Mouse (Mus musculus) macrophage (primary cell): ENCODE results near the gene Vamp1. TPM values are rescaled to one million over a fixed set of nuclear protein-coding genes. Genes with fewer than 3 reads are reported as not detected.
A peak's percentile ranks its signal among the peaks of the same experiment; 100 is the strongest.

ENCODE experiments used
- H3K27ac ChIP-seq: fragments of 350-480 bp; formaldehyde crosslinking; 2 replicates; pipeline ENCODE4 v1.9.0; 2021
- H3K36me3 ChIP-seq: fragments of 350-480 bp; formaldehyde crosslinking; 2 replicates; pipeline ENCODE4 v1.9.0; 2021; ENCODE audit errors: inconsistent target
- H3K4me3 ChIP-seq: fragments of 350-480 bp; formaldehyde crosslinking; 2 replicates; pipeline ENCODE4 v1.9.0; 2021; ENCODE audit errors: inconsistent target
- H3K79me2 ChIP-seq: fragments of 350-480 bp; formaldehyde crosslinking; 2 replicates; pipeline ENCODE4 v1.9.0; 2021; ENCODE audit errors: inconsistent target
- WGBS: methylation state at CpG from one replicate; pipeline ENCODE4 v1.1.7; 2026; ENCODE audit warnings: inconsistent platforms; ENCODE audit not compliant: missing documents; 5-methylcytosine and 5-hydroxymethylcytosine counted together
- polyA plus RNA-seq: library from polyadenylated mRNA; stranded (reverse); fragments of 250-400 nt; gene quantifications from 3 replicates; pipeline ENCODE4 v1.2.4, GENCODE M21; 2018; ENCODE audit warnings: inconsistent platforms

Vamp1 gene
- polyA plus RNA-seq, 1 experiment from 2014 or later: 6.3 TPM

DNA sequence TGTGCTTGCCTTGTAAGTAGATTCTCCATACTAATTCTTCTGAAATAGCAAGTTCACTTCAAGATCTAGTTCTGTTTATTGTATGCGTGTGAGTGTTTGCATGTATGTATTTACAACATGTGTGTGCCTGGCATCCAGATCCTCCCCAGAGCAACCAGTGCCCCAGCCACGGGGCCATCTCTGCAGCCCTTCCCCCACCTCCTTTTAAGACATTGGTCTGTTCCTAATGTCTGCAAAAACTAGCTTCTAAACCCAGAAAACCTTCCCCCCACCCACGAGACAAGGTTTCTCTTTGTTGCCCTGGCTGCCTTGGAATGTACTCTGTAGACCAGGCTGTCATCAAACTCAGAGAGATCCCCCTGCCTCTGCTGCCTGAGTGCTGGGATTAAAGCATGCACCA, 7.2 kb downstream of the Vamp1 start:
- Histone ChIP-seq H3K79me2 (no peaks in the 10 kb centered on the region; the same call in 1 of the 2 replicates), H3K36me3 (peaks cover 52% of the 10 kb centered on the region), H3K4me3 (no peak overlapping the region), H3K27ac (no peak overlapping the region)
- 61% methylated on average over 3 of the region's 3 CpGs for WGBS

DNA sequence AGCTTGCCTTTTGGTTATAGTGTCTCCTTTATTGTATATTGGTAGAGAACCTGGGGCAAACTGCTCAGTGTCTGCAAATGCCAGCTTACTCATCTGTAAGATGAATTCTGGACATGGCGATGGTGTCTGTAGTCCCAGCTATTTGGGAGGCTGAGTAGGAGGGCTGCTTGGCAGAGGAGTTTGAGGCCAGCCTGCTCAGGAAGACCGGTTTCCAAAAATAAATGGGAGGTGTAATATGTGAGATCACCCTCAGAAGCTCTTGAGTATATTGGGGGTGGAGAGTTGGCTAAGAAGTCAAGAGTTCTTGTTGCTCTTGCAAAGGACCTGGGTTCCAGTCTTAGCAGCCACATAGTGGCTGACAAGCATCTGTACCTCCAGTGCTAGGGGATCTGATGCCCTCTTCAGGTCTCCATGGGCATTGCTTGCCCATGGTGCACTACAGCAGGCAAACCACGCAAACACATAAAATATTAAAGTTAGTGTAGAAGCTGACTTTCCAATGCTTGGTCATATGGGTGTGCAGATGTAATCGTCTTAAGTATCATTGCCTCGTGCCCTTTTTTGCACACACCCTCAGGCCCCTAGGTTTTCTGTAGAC, 10.3 kb downstream of the Vamp1 start:
- Histone ChIP-seq H3K4me3 (no peak overlapping the region), H3K36me3 (peaks cover 69% of the 10 kb centered on the region), H3K27ac (no peak overlapping the region), H3K79me2 (no peaks in the 10 kb centered on the region)
- 90% methylated on average over 5 of the region's 5 CpGs for WGBS

DNA sequence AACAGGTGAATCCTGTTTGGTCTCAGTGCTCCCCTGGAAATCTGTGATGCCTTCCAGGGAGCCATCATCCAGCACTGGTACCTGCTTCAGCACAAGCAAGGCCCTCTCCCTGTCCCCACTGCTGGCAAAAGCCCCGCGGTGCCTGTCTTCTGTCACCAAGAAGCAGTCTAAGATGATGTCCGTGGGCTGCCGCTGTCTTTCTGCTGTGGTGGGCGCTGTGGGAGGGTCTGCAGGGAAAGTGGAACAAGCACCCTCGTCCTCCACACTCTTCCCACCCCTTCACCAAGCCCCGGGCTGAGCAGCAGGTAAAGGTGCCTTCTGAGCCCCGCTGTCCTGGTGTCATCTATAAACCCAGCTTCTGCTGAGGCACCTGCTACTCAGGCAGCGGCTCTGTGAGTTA, 15.2 kb downstream of the Vamp1 start:
- Histone ChIP-seq H3K4me3 (no peak overlapping the region; the same call in 1 of the 2 replicates), H3K36me3 (peaks cover 41% of the 10 kb centered on the region), H3K27ac (no peak overlapping the region), H3K79me2 (no peaks in the 10 kb centered on the region)
- 68% methylated on average over 7 of the region's 9 CpGs for WGBS

DNA sequence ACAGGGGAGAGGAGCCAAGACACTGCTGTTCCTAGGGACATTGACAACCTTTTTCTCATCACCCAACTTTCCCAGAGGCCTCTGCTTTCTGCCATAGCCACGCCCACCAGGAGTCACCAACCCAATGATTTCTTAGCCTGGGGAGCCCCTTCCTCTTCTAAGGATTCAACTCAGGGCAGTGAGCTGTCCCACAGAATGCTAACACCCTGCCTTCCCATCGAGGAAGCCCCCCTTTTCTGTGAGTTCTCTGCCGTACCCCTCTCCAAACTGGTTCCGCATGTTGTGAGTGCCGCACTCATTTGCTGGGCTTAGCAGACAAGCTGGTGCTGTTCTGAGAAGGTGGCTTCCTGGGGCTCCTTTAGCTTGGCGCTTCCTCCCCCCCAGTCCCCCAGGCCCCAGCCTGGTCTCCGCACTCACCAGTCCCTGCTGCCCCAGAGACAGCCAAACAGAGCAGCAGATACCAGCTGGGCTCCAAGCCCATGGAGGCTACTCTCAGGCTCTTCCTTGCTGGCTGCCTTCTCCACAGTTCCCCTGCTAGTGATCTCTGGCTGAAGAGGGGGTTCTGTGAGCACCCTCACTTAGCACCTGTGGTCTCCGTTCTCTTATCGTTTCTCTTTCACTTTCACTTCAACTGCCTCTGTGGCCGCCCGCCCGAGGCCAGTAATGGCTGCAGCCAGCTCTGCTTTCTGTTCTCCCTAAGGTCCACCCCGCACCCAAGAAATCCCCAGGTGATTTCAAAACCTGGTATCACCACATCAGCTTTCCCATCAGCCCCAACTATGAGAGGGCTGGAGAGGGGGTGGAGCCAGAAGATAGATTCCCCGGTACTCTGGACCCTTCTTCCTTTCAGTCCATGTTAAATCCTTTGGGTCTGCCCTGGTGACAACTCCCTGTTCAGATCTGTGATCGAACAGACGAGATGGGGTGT, 16.0 kb downstream of the Vamp1 start, which contains the start of gene Tapbpl:
TSS of gene Tapbpl (minus strand) at position 744 of the 928 bp plus-strand sequence.
- 2% methylated on average over 14 of the region's 16 CpGs for WGBS

DNA sequence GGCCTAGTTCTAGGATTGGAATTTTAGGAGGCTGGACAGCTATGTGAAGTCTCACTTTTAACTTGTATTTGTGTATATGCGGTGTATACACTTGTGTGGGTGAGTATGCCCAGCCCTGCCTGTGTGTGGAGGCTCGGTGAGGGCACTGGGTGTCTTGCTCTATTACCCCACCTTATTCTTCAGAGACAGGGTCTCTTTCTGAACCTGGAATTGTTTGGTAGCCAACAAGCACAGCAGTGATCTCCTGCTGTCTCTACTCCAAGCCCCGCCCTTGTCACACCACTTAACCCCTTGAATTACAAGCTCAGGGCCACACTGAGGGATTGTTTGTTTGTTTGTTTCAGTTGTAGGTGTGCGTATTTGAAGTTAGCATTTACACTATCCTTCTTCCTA, 16.7 kb downstream of the Vamp1 start:
- Histone ChIP-seq H3K36me3 (peaks cover 26% of the 10 kb centered on the region), H3K79me2 (no peaks in the 10 kb centered on the region), H3K4me3 (peak overlapping the region; percentile 95), H3K27ac (peak overlapping the region; percentile 95)
- WGBS: 19% methylated on average over 4 of the region's 4 CpGs

More for the DNA sequence above, 16.0 kb downstream of the Vamp1 start, which contains the start of gene Tapbpl:
- Histone ChIP-seq H3K4me3 (peak within 1 kb of the TSS; percentile 95), H3K79me2 (no peaks in the 10 kb centered on the region), H3K36me3 (peaks cover 33% of the 10 kb centered on the region), H3K27ac (peak within 1 kb of the TSS; percentile 95)

DNA sequence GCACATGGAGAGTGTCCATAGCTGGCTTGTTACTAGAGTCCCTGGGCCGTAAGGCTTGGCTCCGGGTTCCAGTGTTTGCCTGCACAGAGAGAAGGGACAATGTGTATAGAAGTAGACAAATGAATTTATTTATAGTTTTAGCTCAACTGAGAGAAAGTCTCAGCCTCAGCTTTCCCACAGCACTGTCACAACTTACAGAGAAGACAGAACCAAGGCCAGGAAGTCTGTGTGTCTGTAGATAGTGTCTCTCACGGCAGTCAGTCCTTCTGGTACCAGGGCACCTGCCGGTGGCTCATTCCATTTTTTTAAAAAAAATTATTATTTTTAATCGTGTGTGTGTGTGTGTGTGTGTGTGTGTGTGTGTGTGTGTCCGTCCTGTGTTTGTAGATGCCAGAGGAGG, 17.2 kb downstream of the Vamp1 start:
- 58% methylated on average over 6 of the region's 6 CpGs for WGBS
- Histone ChIP-seq H3K27ac (peak overlapping the region; percentile 95), H3K79me2 (no peaks in the 10 kb centered on the region), H3K4me3 (peak overlapping the region; percentile 95; the same call in 1 of the 2 replicates), H3K36me3 (peaks cover 21% of the 10 kb centered on the region; the same call in 1 of the 2 replicates)

DNA sequence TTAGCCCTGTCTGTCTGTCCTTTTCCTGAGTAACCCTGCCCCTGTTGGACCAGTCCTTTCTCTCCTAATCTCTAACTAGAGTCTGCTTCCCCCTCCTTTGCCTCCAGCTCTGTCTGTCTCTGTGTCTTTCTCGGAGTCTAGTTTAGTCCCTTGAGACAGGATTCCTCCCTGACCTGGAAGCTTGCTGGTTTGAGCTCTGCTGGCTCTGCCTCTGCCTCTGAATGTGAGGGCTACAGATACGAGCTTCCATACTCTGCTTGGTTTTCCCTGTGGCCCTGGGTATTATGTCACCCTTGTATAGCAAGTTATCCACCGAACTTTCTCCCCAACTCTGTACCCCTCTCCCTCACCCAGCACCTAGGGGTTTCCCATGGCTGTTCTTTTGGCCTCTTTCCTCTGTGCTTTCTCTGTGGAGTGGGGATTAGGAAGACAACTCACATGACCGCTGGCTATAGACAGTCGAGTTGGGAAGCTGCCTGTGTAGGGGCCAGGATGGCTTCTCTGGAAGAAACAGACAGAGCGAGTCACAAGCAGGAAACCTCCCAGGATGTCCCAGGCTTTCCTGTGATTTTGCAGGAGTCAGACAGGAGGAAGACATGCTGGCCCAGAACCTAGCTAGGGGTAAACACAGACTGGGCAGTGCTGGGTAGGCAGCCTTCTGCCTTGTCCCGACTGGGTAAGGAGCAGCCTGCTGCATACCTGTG, 18.6 kb downstream of the Vamp1 start:
- 47% methylated on average over 7 of the region's 7 CpGs for WGBS
- Histone ChIP-seq H3K79me2 (no peaks in the 10 kb centered on the region), H3K27ac (no peak overlapping the region), H3K36me3 (peaks cover 7% of the 10 kb centered on the region; the same call in 1 of the 2 replicates), H3K4me3 (no peak overlapping the region)

DNA sequence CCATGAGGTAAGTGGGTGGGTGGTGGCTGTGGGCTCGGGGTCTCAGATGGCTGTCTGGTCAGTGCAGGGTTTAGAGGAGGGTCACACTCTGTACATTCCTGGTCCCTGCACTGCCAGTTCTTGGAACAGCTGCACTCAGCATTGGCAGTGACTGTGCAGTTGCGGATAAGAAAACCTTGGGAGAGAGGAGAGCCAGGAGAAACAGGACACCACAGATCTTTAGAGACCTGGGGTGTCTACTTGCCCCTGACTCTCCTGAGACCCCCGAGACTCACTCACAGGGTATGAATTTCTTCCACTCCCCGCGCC, 19.1 kb downstream of the Vamp1 start:
- peaks cover 2% of the 10 kb centered on the region; the same call in 1 of the 2 replicates for H3K36me3 ChIP-seq
- H3K4me3 ChIP-seq: no peak overlapping the region
- WGBS: 57% methylated on average over 5 of the region's 5 CpGs
- H3K79me2 ChIP-seq: no peaks in the 10 kb centered on the region
- no peak overlapping the region for H3K27ac ChIP-seq

DNA sequence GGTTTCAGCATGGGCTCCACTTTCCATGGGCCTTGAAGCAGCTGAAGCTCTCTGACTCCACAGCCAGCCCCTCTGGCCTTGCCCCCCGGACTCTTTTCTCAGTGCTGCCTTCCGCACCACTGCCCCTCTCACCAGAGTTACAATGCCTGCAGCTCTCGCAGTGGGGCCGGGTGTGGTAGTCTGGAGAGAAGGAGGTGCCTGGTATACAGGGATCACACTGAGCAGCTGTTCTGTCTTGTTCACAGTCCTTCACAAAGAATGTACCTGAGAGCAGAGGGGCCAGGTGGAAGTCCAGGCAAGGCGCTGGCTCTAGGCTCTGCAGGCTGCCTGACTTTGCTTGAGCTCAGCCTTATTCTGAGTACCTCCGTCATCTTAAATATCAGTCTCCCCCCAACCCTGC, 21.0 kb downstream of the Vamp1 start:
- Histone ChIP-seq H3K4me3 (no peak overlapping the region), H3K27ac (no peak overlapping the region), H3K79me2 (no peaks in the 10 kb centered on the region), H3K36me3 (no peaks in the 10 kb centered on the region)
- 62% methylated on average over 6 of the region's 6 CpGs for WGBS

DNA sequence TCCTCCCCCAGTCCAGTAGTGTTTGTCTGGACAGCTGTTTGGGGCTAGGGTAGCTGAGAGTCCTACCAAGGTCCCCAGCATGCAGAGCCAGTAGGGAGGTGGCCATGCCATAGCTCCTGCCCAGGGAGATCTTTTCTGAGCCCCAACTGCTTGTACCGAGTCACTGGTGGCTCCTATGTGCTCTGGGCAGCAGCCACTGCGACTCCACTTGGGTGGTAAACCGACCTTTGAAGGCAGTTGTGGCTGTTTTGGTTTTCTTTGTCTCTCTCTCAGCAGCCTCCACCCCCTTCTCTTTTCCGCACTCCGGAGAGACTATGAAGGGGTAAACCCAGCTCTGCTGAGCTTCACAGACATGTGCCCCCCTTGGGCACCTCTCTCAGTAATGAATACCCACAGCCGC, 21.4 kb downstream of the Vamp1 start, which contains the start of gene Cd27:
TSS of gene Cd27 (minus strand) at position 229 of the 400 bp plus-strand sequence.
- no peaks in the 10 kb centered on the region for H3K36me3 ChIP-seq
- no peak within 1 kb of the TSS for H3K27ac ChIP-seq
- no peak within 1 kb of the TSS for H3K4me3 ChIP-seq
- WGBS: 36% methylated on average over 6 of the region's 6 CpGs
- no peaks in the 10 kb centered on the region for H3K79me2 ChIP-seq

DNA sequence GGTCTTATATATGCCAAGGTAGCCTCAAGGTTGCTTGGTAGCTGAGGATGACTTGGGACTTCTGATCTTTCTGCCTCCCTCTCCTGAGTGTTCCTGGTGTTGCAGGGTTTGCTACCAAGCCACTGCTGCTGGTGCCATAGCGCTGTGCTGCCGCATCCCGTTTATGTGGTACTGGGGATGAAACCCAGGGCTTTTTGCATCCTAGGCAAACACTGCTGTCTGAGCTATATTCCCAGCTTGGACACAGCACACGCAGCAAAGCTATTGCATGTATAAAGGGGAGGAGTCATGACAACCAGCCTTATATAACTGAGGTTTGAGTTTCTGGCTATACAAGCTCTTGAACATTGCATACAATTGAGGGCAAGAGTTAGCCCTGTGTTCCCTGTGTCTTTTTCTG, 22.1 kb downstream of the Vamp1 start:
- 43% methylated on average over 4 of the region's 4 CpGs for WGBS
- no peaks in the 10 kb centered on the region for H3K36me3 ChIP-seq
- H3K27ac ChIP-seq: no peak overlapping the region
- H3K79me2 ChIP-seq: no peaks in the 10 kb centered on the region
- H3K4me3 ChIP-seq: no peak overlapping the region

DNA sequence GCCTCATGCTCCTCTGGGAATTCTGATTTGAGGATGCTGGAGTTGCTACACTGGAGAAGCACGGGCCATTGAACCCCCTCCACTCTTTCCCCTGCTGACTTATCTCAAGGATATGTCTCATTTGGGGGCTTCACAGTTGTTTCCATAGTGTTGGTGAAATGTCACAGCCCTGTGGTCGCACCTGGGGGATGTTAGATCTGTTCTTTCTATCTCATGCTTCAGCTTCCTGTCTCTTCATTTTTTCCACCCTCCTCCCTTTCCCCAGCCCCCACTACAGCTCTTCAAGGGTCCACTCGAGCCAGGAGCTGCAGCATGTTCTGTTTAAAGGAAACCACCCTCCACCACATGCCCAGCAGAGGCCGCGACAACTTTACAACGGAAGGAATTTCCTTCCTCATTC, 23.0 kb downstream of the Vamp1 start:
- H3K79me2 ChIP-seq: no peaks in the 10 kb centered on the region
- no peak overlapping the region for H3K27ac ChIP-seq
- no peak overlapping the region for H3K4me3 ChIP-seq
- no peaks in the 10 kb centered on the region for H3K36me3 ChIP-seq
- whole genome bisulfite sequencing: 13% methylated on average over 6 of the region's 6 CpGs

DNA sequence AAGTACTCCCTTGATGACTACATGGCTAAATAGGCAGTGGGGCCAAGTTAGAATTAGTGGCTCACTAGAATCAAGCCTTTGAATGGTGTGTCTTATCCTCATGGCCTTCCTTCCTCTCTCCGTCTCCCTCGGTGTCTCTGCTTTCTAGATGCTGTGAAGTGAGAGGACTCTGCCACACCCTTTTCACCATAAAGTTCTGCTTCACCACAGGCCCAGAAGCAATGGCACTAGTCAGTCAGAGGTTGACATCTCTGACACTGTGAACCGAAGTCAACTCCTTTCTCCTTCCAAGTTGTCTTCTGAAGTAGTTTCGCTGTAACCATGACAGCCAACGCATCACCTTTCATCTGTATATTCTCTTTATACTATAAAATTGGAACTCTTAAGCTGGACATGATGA, 24.2 kb downstream of the Vamp1 start:
- no peaks in the 10 kb centered on the region for H3K79me2 ChIP-seq
- no peaks in the 10 kb centered on the region for H3K36me3 ChIP-seq
- H3K4me3 ChIP-seq: no peak overlapping the region
- H3K27ac ChIP-seq: no peak overlapping the region
- WGBS: 90% methylated on average over 5 of the region's 5 CpGs

DNA sequence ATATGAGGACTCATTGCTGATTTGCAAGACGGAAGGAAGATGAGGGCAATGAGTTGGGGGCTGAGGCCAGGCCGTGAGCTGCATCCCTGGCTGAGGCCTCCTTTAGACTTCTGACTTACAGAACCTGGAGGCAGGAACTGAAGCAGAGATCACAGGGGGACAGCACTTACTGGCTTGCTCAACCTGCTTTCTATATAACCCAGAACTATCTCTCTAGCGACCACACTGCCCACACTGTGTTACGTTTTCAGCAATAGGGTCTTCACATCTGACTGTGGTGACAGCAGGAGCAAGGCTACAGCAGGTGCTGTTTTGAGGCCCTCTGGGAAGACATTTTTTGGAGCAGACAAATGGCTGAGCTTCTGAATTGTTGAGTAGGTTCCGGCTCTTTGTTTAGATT, 25.3 kb downstream of the Vamp1 start:
- Histone ChIP-seq H3K36me3 (no peaks in the 10 kb centered on the region), H3K27ac (no peak overlapping the region), H3K79me2 (no peaks in the 10 kb centered on the region), H3K4me3 (no peak overlapping the region)
- WGBS: 80% methylated on average over 5 of the region's 5 CpGs

DNA sequence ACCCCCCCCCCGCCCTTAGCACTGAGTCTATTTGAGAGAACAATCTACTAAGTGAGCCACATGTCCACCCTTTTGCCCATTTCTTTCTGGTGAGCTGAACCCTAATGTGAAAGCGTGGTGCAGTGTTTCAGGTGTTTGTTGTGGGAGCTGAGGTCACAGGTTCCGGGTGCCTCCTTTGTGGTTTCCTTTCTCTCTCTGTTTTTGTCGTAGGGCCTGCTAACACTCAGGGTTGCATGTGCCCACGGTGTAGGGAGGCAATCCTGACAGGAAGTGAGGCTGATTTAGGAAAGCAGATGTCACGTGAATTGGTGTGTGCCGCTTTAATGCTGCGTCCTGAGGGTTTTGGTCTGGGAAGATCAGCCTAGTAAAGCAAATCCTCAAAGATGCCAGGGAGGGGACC, 26.2 kb downstream of the Vamp1 start:
- 38% methylated on average over 8 of the region's 8 CpGs for WGBS
- no peaks in the 10 kb centered on the region for H3K36me3 ChIP-seq

More for the DNA sequence above, 26.2 kb downstream of the Vamp1 start:
- Histone ChIP-seq H3K79me2 (no peaks in the 10 kb centered on the region), H3K4me3 (no peak overlapping the region), H3K27ac (no peak overlapping the region)
